Mouse (Mus musculus) right cerebral cortex, postnatal 36 days (tissue): Measurements from ENCODE around the gene Vmn2r10.
"Not testable (repeated sequence)": the region's sequence is repeated elsewhere in the genome, so short reads cannot be mapped to it uniquely, and the experiment has no call there.

Experiments used
- DNase-seq, 2 experiments: peaks; one replicate each; pipeline ENCODE4 v3.0.0; 2022; ENCODE audit warnings: low spot score in 2 of 2, mixed read lengths in 1 of 2

Vmn2r10 gene

DNA sequence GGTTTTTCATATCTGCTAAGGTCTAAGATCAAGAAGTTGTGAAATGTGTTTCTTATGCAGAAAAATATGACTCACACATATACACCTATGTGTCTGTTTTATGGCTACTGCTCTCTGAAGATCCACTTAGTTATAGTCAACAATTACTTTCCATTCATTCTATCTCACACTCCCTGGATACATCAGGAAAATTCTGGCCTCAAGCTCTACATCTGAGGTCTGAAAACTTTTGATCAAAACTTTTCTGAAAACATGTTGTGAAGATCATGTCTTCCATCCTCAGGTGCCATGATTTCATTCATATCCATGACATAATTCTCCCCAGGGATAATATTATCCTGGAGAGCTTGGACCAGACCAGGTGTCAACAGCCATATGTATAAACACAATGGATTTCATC is at the start of gene Vmn2r10:
Vmn2r10 (minus strand) TSS at position 101 of the 400 bp plus-strand sequence.
- DNase-seq = not testable (repeated sequence)

DNA sequence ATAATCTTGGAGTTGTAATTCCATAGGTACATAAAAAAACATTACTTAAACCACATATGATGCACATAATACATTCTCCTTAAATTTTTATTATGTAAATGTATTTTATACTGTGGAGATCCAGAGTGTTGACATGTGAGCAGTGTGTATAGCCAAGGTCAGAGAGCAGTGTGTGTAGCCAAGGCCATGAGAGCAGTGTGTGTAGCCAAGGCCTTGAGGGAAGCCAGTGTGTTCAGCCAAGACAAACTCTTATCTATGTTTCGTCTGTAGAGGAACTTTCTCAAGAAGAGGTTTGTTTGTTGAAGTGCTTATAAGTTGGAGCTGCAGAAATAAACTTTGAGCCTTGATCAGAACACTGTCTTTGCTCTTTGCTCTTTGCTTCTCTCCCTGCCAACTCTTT is 49.0 kb upstream of the Vmn2r10 start:
- no peak for DNase-seq

DNA sequence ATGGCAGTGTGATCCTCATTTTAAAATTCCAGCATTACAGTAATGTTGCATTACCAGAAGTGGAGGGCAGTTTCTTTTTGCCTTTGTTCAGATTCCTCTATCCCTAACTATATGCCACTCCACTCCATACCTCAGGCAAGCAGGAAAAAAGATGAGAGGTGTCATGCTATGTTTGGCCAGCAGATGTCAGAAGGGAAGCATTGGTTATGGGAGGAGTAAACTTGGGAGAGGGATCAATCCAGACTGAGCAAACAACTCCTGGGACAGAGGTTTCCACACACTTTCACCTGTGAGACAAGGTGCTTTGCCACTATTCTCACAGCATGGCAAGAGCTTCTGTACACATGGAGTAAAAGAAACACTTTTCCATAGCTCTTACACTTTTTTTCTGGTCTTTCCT is 26.3 kb upstream of the Vmn2r10 start:
- DNase-seq = no peak

DNA sequence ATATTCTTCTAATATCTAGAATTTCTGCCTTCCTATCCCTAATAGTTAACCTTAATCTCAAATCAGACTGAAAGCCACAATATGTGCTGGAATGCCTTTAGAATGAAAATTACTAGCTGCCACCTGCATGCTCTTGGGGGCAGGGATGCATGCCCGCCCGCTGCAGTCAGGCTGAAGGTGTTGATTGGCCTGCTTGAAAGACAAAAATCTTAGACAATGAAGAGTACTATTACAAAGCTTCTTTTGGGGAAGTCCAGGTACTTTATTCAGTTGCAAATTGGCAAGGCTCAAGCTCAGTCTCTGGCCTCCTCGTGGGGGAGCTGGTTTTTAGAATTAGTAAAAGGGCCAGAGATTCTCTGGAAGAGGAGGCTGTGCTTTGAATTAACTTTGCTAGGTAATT is 17.4 kb downstream of the Vmn2r10 start:
- no peak for DNase-seq
